Mouse (Mus musculus) left cerebral cortex, adult 8-10 months (tissue): ENCODE measurements around the gene Brpf3. TPM values are rescaled to one million over a fixed set of nuclear protein-coding genes. Genes with fewer than 3 reads are reported as not detected.
"Not testable (repeated sequence)": the region's sequence is repeated elsewhere in the genome, so short reads cannot be mapped to it uniquely, and the experiment has no call there.

Experiments
- DNase-seq, 2 experiments: peaks; one replicate each; pipeline ENCODE4 v3.0.0; 2022; ENCODE audit warnings: low spot score in 2 of 2
- total RNA-seq, 4 experiments: library from RNA; stranded (reverse); gene quantifications; 2 replicates each; pipeline ENCODE4 v1.2.4; 2022

Gene Brpf3
- total RNA-seq, 4 experiments from 2014 or later, result 44.2 to 56.6 (median 52.6) TPM

DNA sequence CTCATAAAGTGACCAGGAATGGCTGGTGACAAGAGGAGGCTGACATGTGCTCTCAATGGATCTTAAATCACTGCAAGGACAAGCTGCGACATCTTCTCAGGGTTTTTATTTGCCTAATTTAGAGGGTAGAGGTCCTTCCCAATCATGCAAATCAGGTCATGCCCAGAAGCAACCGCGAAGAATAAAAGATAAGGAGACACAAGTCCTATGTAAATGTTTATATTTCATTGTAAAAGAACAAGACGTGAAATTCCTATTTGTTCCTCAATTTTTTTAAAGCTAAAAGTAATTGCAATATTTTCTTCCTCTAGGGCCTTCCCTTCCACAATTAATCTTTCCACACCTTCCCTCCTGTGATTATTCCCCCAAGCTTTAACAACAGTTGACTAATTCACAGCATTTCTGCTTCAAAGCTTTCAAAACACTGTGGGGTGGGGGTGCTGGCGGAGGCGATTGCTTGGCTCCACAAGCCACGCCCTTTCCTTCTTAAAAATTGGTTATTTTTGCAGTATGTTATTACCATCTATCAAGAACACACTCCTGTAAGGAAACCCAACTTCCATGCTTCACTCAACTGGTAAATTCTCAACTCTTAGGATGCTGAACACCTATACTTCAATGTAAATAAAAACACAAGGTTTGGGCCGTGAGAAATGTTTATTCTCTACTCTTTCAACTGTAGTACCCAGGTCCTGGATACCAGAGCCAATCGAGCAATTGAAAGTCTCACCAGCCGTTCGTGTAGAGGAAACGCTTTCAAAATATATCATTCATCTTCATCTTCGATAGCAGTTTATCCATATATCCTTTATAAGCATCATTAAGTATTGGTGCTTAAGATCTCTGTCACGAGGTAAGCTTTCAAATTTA is 1.4 kb upstream of the Brpf3 start:
- no peak for DNase-seq

DNA sequence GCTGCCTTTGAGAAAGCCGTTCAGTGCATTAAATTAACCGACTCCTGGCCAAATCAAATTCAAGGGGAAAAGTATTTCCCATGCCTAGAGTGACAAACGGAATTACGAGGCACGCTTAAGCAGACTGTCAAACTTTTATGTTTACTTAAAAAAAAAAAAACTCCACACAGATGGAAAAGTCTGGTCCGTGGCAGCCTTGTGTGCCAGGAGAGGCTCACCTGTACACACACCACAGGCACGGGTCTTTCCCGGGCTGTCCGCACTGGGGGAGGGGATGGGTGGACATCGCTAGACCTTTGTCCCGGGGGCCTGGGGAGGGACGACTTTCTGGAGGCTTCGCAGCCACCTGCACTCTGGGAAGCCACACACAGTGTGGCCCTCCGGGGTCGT is 614 bp upstream of the Brpf3 start:
- DNase-seq, result no peak

GRCm38 (mm10) chr17:28801474-28802005 is 650 bp downstream of the Brpf3 start:
- DNase-seq, result peak; percentile 87 to 97

GRCm38 (mm10) chr17:28802006-28802481 is 1.2 kb downstream of the Brpf3 start:
- no peak for DNase-seq

DNA sequence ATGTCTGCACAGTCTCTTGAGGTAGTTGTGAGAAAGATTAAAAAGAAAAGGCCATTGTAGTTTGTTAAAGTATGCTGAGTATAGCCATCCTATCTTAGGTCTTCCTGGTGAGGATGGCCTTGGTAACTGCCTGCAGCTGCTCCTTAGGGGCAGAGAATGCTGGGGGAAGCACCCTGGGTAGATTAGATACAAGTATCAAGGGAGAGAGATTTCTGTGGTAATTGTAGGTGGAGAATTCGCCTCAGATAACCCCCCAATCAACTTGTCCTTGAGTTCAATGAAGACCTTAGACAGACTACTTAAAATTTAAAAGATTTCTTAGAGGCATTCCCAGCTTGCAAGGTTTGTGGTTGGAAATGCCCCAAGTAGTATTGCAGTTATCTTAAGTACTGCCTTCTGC is 2.4 kb downstream of the Brpf3 start:
- DNase-seq, result no peak

GRCm38 (mm10) chr17:28804973-28805372 is 4.1 kb downstream of the Brpf3 start:
- no peak for DNase-seq

DNA sequence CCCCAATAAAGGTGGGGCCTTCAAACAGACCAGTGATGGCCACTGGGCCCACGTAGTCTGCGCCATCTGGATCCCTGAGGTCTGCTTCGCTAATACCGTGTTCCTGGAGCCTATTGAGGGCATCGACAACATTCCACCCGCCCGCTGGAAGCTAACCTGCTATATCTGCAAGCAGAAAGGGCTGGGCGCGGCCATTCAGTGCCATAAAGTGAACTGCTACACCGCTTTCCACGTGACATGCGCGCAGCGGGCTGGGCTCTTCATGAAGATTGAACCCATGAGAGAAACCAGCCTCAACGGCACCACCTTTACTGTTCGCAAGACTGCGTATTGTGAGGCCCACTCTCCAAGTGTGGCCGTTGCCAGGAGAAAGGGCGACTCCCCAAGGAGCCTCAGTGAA is 5.9 kb downstream of the Brpf3 start:
- DNase-seq, result no peak

GRCm38 (mm10) chr17:28808714-28809113 is 7.8 kb downstream of the Brpf3 start:
- DNase-seq, result no peak

- no peak for DNase-seq
Measured at GRCm38 (mm10) chr17:28809175-28809831, 8.4 kb downstream of the Brpf3 start.

DNA sequence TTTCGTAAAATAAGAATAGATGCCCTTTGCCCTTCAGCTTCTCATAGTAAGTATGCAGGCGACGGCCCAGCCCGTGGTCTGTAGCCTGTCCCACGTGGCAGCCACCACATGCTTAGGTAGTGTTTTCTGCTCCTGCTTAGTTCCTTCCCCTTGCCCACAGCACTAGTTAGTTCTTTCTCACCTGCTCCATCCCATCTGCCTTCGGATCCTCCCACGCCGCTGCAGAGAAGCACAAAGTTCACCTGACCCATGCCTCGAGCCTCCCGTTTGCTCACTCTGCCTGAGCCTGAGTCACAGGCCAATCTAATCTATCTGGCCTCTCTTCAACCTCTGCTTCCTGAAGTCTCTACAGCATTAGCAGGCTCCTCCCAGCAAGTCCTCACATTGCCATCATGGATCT is 11.5 kb downstream of the Brpf3 start:
- DNase-seq, result no peak

GRCm38 (mm10) chr17:28814529-28815097 is 13.7 kb downstream of the Brpf3 start:
- DNase-seq, result no peak

DNA sequence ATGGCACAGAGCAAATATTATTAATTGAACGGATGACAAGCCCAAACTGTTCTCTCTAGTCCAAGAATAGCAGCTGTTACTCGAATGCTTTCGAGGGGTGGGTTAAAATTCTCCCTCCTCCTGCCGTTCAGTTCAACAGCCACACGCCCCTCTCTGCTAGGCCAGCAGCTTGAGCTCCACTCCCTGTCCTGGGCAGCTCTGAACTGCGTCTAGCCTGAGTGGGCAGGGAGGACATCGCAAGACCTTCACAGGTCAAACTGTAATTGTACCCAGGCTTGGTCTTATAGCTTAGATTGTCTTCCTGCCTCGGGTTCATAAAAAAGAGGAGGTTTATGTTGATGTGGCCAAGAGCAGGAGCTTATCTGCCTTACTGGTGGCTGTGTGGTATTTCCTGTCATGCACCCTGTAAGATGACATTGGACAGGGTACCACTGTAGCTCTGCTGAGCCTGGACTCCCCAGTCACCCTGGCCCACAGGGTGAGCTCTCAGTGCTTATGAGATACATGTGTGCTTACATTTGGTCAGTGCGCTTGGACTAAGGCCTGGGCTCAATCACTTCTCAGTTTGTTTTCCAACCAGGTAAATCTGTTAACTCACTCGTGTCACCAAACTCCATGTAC is 14.6 kb downstream of the Brpf3 start:
- no peak for DNase-seq

- DNase-seq, result not testable (repeated sequence)
Measured at GRCm38 (mm10) chr17:28816326-28816725, 15.4 kb downstream of the Brpf3 start.

DNA sequence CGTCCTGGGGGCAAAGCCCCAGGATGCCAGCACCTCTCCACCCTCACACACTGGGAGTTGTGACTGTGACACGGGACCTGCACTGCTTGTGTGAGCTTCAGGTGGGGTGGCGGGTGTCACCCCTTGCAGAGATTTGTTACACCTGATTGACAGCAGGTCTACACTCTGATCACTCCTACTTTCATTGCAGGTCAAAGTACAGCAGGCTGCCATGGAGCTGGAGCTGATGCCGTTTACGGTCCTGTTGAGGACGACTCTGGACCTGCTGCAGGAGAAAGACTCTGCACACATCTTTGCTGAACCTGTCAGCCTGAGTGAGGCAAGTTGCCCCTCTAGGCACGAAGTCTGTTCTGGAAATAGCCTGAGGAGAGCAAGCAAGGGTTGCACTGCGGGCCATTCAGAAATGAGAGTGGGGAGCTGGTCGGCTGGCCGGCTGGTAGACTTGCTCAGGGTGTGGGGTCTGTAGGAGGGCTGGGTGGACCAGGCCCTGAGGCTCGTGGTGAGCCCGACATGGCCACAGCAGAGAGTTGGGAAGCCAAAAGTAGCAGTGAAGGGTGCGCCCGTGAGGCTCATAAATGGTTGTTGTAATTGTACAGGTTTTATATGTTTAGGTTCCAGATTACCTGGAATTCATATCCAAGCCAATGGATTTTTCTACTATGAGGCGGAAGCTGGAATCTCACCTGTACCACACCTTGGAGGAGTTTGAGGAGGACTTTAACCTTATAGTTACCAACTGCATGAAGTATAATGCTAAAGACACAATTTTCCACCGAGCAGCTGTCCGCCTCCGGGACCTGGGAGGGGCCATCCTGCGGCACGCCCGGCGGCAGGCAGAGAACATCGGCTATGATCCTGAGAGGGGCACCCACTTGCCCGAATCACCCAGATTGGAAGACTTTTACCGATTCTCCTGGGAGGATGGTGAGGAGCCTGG is 16.3 kb downstream of the Brpf3 start:
- no peak for DNase-seq

DNA sequence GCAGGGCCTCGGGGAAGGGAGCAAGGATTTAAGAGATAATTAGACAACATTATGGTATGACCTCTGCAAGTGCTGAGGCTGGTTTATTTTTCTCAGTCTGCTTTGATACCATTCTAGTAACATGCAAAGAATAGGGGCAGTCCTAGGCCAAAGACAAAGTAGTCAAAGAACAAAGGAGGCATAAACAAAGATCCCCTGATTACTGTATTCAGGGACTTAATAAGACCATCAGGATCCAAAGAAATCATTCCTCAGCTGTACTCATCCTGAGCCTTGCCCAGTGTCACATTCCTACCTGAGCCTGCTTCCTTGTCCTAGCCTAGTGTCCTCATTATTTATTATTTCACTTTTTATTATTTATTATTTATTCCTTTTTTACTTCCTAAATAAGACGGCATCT is 19.3 kb downstream of the Brpf3 start:
- no peak for DNase-seq

DNA sequence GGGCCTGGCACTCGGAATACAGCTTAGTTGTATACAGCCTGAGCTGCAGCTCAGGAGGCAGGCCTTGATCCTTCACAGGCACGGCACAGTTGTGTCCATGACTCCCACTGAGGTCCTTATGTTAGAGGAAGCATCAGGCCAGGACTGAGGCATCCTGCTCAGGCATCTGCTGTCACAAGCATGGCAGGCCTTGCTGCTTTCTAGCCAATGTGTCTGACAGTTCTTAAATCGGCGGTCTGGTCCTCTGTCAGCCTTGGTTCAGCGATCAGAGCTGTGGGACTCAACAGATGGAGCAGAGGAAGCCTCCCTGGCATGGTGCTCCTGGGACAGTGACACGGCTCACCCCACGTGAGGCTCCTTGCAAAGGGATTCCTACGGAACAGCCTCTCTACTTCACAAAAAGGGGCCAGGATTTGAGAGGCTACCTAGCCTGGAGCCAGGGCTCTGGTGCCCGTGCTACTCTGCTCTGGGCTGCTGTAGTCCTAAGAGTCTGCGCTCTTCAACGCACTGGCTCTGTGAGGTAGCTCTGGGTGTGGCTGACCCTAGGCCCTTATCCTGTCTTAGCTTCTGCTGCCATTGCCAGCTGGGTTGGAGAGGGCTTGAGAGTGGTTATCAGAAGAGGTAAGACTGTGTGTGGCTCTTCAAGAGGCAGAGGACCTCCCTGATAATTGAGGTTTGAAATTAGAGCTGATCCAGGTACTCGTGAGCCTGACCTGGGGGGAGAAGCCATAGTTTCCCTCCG is 22.3 kb downstream of the Brpf3 start:
- DNase-seq, result no peak

GRCm38 (mm10) chr17:28823749-28824148 is 22.9 kb downstream of the Brpf3 start:
- no peak for DNase-seq

- DNase-seq, result peak in 1 of 2 experiments; percentile 72
Measured at GRCm38 (mm10) chr17:28824896-28825295, 24.0 kb downstream of the Brpf3 start.

- no peak for DNase-seq
Measured at GRCm38 (mm10) chr17:28825359-28826041, 24.6 kb downstream of the Brpf3 start.
